Comparison of ENCODE assay signal across 6 mouse cellular contexts in genomic region chr12:69463327-69463726, GRCm38 (mm10).
DNase-seq lines count a peak whose midpoint lies in the region; ATAC-seq and TF ChIP-seq lines count a peak whose summit lies in the region.
"Not testable (repeated sequence)": the region's sequence is repeated elsewhere in the genome, so short reads cannot be mapped to it uniquely, and the experiment has no call there.

No protein-coding gene starts in this region.

- not testable (repeated sequence) for H3K36me3 ChIP-seq in embryonic facial prominence, embryonic 13.5 days; forebrain, embryonic 14.5 days (ENCODE audit: control insufficient read depth, insufficient read depth, low read length); hindbrain, embryonic 10.5 days; hindbrain, embryonic 15.5 days; limb, embryonic 15.5 days

- 94% methylated on average over 6 of the region's 6 CpGs for WGBS in embryonic facial prominence, embryonic 13.5 days
- 97% methylated on average over 6 of the region's 6 CpGs for WGBS in forebrain, embryonic 14.5 days
- 96% methylated on average over 6 of the region's 6 CpGs for WGBS in hindbrain, embryonic 10.5 days
- 91% methylated on average over 6 of the region's 6 CpGs for WGBS in hindbrain, embryonic 15.5 days
- WGBS in limb, embryonic 15.5 days, result 95% methylated on average over 6 of the region's 6 CpGs

- DNase-seq in forebrain, embryonic 14.5 days (ENCODE audit: low spot score); hindbrain, embryonic 10.5 days (ENCODE audit: low spot score): not testable (repeated sequence)

- H3K4me1 ChIP-seq in embryonic facial prominence, embryonic 13.5 days, result peaks cover 37% of the 10 kb centered on the region
- H3K4me1 ChIP-seq in embryonic fibroblast, embryonic 13.5 days (ENCODE audit: control insufficient read depth, insufficient read depth, low read length), result not testable (repeated sequence)
- H3K4me1 ChIP-seq in forebrain, embryonic 14.5 days (ENCODE audit: control insufficient read depth, insufficient read depth, low read length), result peaks cover 13% of the 10 kb centered on the region; the same call in 1 of the 2 replicates
- peaks cover 29% of the 10 kb centered on the region for H3K4me1 ChIP-seq in hindbrain, embryonic 10.5 days (replicated peaks)
- peaks cover 22% of the 10 kb centered on the region for H3K4me1 ChIP-seq in hindbrain, embryonic 15.5 days (replicated peaks)
- H3K4me1 ChIP-seq in limb, embryonic 15.5 days, result peaks cover 23% of the 10 kb centered on the region

- not testable (repeated sequence) for H3K4me3 ChIP-seq in embryonic facial prominence, embryonic 13.5 days; embryonic fibroblast, embryonic 13.5 days (ENCODE audit: insufficient read depth, low read length); forebrain, embryonic 14.5 days (ENCODE audit: low read depth, low read length); hindbrain, embryonic 10.5 days; hindbrain, embryonic 15.5 days; limb, embryonic 15.5 days

- not testable (repeated sequence) for TF ChIP-seq CTCF in embryonic fibroblast, embryonic 13.5 days (IDR thresholded peaks at IDR 0.05; ENCODE audit: borderline replicate concordance, insufficient read depth, low read length)

- H3K4me2 ChIP-seq in embryonic facial prominence, embryonic 13.5 days; forebrain, embryonic 14.5 days (ENCODE audit: low read length); hindbrain, embryonic 15.5 days; limb, embryonic 15.5 days: not testable (repeated sequence)

- not testable (repeated sequence) for H3K9me3 ChIP-seq in embryonic facial prominence, embryonic 13.5 days; forebrain, embryonic 14.5 days (replicated peaks; ENCODE audit: control insufficient read depth, low read length); hindbrain, embryonic 10.5 days; hindbrain, embryonic 15.5 days; limb, embryonic 15.5 days

- H3K9ac ChIP-seq in embryonic facial prominence, embryonic 13.5 days; forebrain, embryonic 14.5 days (ENCODE audit: low read length); hindbrain, embryonic 15.5 days; limb, embryonic 15.5 days: not testable (repeated sequence)

- peak overlapping the region; percentile 86; the same call in 1 of the 2 replicates for H3K27ac ChIP-seq in embryonic facial prominence, embryonic 13.5 days
- H3K27ac ChIP-seq in embryonic fibroblast, embryonic 13.5 days (ENCODE audit: insufficient read depth, low read length), result peak overlapping the region; percentile 74; the same call in 1 of the 2 replicates
- 0 out of 2 replicates have a peak overlapping the region, but pooled peaks have one; percentile 45 for H3K27ac ChIP-seq in forebrain, embryonic 14.5 days (ENCODE audit: low read depth, low read length)
- H3K27ac ChIP-seq in hindbrain, embryonic 10.5 days, result peak overlapping the region; percentile 89; the same call in 1 of the 2 replicates
- peak overlapping the region; percentile 80; the same call in 1 of the 2 replicates for H3K27ac ChIP-seq in hindbrain, embryonic 15.5 days (replicated peaks)
- H3K27ac ChIP-seq in limb, embryonic 15.5 days, result peak overlapping the region; percentile 90

- not testable (repeated sequence) for TF ChIP-seq POLR2A in embryonic fibroblast, embryonic 13.5 days (IDR thresholded peaks at IDR 0.05; ENCODE audit: low read depth, low read length)

- ATAC-seq in embryonic facial prominence, embryonic 13.5 days (ENCODE audit: insufficient number of reproducible peaks, insufficient read depth, low FRiP score, low TSS enrichment, low read depth); forebrain, embryonic 14.5 days; hindbrain, embryonic 15.5 days (ENCODE audit: low FRiP score, low read depth); limb, embryonic 15.5 days (ENCODE audit: insufficient number of reproducible peaks, low FRiP score, low TSS enrichment, low read depth): not testable (repeated sequence)

- not testable (repeated sequence) for H3K27me3 ChIP-seq in embryonic facial prominence, embryonic 13.5 days; forebrain, embryonic 14.5 days (replicated peaks; ENCODE audit: control insufficient read depth, insufficient read depth, low read length); hindbrain, embryonic 10.5 days (ENCODE audit: insufficient read depth, poor library complexity, severe bottlenecking); hindbrain, embryonic 15.5 days; limb, embryonic 15.5 days
